Mouse (Mus musculus) intestine, embryonic 14.5 days (tissue): ENCODE measurements around the gene Igsf8. TPM values are rescaled to one million over a fixed set of nuclear protein-coding genes. Genes with fewer than 3 reads are reported as not detected.

Source experiments
- ATAC-seq: fragments of 200-750 bp; cut with Nextera tagmentation; replicated peaks from 2 replicates; pipeline ENCODE4 v1.8.0; 2017; ENCODE audit warnings: low read depth, moderate number of reproducible peaks, moderate TSS enrichment, moderate library complexity; ENCODE audit not compliant: low FRiP score, low TSS enrichment
- DNase-seq: peaks from one replicate; pipeline ENCODE4 v3.0.0-alpha.2; 2018; ENCODE audit warnings: low spot score
- H3K27ac ChIP-seq: fragments of 300-500 bp; sonication (generic); 2 replicates; pipeline ENCODE4 v1.5.1; 2014; ENCODE audit warnings: low read depth, mild to moderate bottlenecking, control low read depth
- H3K27me3 ChIP-seq: fragments of 300-500 bp; sonication (generic); replicated peaks from 2 replicates; pipeline ENCODE4 v1.6.1; 2014; ENCODE audit warnings: low read length, control low read depth; ENCODE audit not compliant: control insufficient read depth, insufficient read depth
- H3K36me3 ChIP-seq: fragments of 300-500 bp; sonication (generic); 2 replicates; pipeline ENCODE4 v1.6.1; 2014; ENCODE audit warnings: low read length, control low read depth; ENCODE audit not compliant: control insufficient read depth, insufficient read depth
- H3K4me1 ChIP-seq: fragments of 300-500 bp; sonication (generic); replicated peaks from 2 replicates; pipeline ENCODE4 v1.6.1; 2014; ENCODE audit warnings: low read length, control low read depth, mixed read lengths; ENCODE audit not compliant: control insufficient read depth, insufficient read depth
- H3K4me2 ChIP-seq: fragments of 300-500 bp; sonication (generic); 2 replicates; pipeline ENCODE4 v1.6.1; 2014; ENCODE audit warnings: low read length
- H3K4me3 ChIP-seq: fragments of 300-500 bp; sonication (generic); 2 replicates; pipeline ENCODE4 v1.5.1; 2014; ENCODE audit warnings: low read depth, low read length, control low read depth, mixed read lengths
- H3K9ac ChIP-seq: fragments of 300-500 bp; sonication (generic); 2 replicates; pipeline ENCODE4 v1.6.1; 2014; ENCODE audit warnings: mild to moderate bottlenecking, low read length
- H3K9me3 ChIP-seq: fragments of 300-500 bp; sonication (generic); 2 replicates; pipeline ENCODE4 v1.6.1; 2016; ENCODE audit warnings: low read length, control low read depth; ENCODE audit not compliant: control insufficient read depth
- WGBS: fragments of 180-500 bp; shearing (Covaris S2); extraction: QIAGEN DNeasy Blood & Tissue Kit; methylation state at CpG from one replicate; pipeline ENCODE4 v1.1.7; 2014; 5-methylcytosine and 5-hydroxymethylcytosine counted together
- polyA plus RNA-seq: library from polyadenylated mRNA; unstranded; fragments of >200 nt; fragmentation: Nextera tagmentation; extraction: Ambion mirVana; gene quantifications from 2 replicates; pipeline ENCODE4 v1.2.1, GENCODE M21; 2014

Gene Igsf8
- polyA plus RNA-seq, 1 experiment from 2014 or later = 48.5 TPM

GRCm38 (mm10) chr1:172302851-172303250 lies 41.4 kb downstream of the Igsf8 start:
- no peak overlapping the region for H3K4me3 ChIP-seq
- H3K9me3 ChIP-seq = no peaks in the 10 kb centered on the region
- WGBS = 26% methylated on average over 6 of the region's 6 CpGs
- no peak overlapping the region for H3K4me2 ChIP-seq
- no peaks in the 10 kb centered on the region for H3K27me3 ChIP-seq
- H3K4me1 ChIP-seq = peaks cover 5% of the 10 kb centered on the region; the same call in 1 of the 2 replicates
- no peak overlapping the region for H3K27ac ChIP-seq
- no peaks in the 10 kb centered on the region for H3K36me3 ChIP-seq
- no peak overlapping the region for H3K9ac ChIP-seq
- no peak for ATAC-seq
- no peak for DNase-seq

GRCm38 (mm10) chr1:172304443-172304842 lies 43.0 kb downstream of the Igsf8 start:
- H3K27me3 ChIP-seq = no peaks in the 10 kb centered on the region
- WGBS = 54% methylated on average over 6 of the region's 6 CpGs
- no peak overlapping the region for H3K4me3 ChIP-seq
- DNase-seq = no peak
- H3K4me2 ChIP-seq = no peak overlapping the region
- H3K27ac ChIP-seq = no peak overlapping the region
- H3K4me1 ChIP-seq = no peaks in the 10 kb centered on the region; the same call in 1 of the 2 replicates
- no peaks in the 10 kb centered on the region for H3K9me3 ChIP-seq
- H3K9ac ChIP-seq = no peak overlapping the region
- no peaks in the 10 kb centered on the region for H3K36me3 ChIP-seq
- no peak for ATAC-seq

GRCm38 (mm10) chr1:172305153-172305552 lies 43.7 kb downstream of the Igsf8 start:
- no peak for ATAC-seq
- no peak overlapping the region for H3K4me3 ChIP-seq
- H3K9ac ChIP-seq = no peak overlapping the region
- 81% methylated on average over 2 of the region's 2 CpGs for WGBS
- H3K4me2 ChIP-seq = no peak overlapping the region
- no peaks in the 10 kb centered on the region for H3K36me3 ChIP-seq
- no peak overlapping the region for H3K27ac ChIP-seq
- H3K27me3 ChIP-seq = no peaks in the 10 kb centered on the region
- DNase-seq = no peak
- H3K9me3 ChIP-seq = no peaks in the 10 kb centered on the region
- no peaks in the 10 kb centered on the region; the same call in 1 of the 2 replicates for H3K4me1 ChIP-seq

GRCm38 (mm10) chr1:172305635-172306034 lies 44.2 kb downstream of the Igsf8 start:
- no peaks in the 10 kb centered on the region for H3K36me3 ChIP-seq
- no peak for ATAC-seq
- H3K27me3 ChIP-seq = no peaks in the 10 kb centered on the region
- DNase-seq = no peak
- no peak overlapping the region for H3K9ac ChIP-seq
- H3K4me3 ChIP-seq = no peak overlapping the region
- H3K27ac ChIP-seq = no peak overlapping the region
- H3K4me1 ChIP-seq = peaks cover 1% of the 10 kb centered on the region
- H3K9me3 ChIP-seq = no peaks in the 10 kb centered on the region
- 72% methylated on average over 3 of the region's 3 CpGs for WGBS
- H3K4me2 ChIP-seq = no peak overlapping the region

- no peak overlapping the region for H3K27ac ChIP-seq
- H3K4me3 ChIP-seq = no peak overlapping the region
- H3K27me3 ChIP-seq = no peaks in the 10 kb centered on the region
- H3K4me1 ChIP-seq = peaks cover 7% of the 10 kb centered on the region
- no peaks in the 10 kb centered on the region for H3K9me3 ChIP-seq
- H3K4me2 ChIP-seq = no peak overlapping the region
- H3K9ac ChIP-seq = no peak overlapping the region
- 81% methylated on average over 4 of the region's 4 CpGs for WGBS
- H3K36me3 ChIP-seq = no peaks in the 10 kb centered on the region
- DNase-seq = no peak
- ATAC-seq = no peak
Observed at GRCm38 (mm10) chr1:172306196-172306595, 44.8 kb downstream of the Igsf8 start.

GRCm38 (mm10) chr1:172306885-172307284 lies 45.4 kb downstream of the Igsf8 start:
- DNase-seq = no peak
- no peak overlapping the region for H3K9ac ChIP-seq
- 83% methylated on average over 6 of the region's 6 CpGs for WGBS

GRCm38 (mm10) chr1:172307936-172308335 lies 46.5 kb downstream of the Igsf8 start:
- 0 out of 2 replicates have a peak overlapping the region, but pooled peaks have one; percentile 51 for H3K27ac ChIP-seq
- no peaks in the 10 kb centered on the region for H3K36me3 ChIP-seq
- no peak overlapping the region for H3K4me2 ChIP-seq
- WGBS = 67% methylated on average over 10 of the region's 10 CpGs
- no peak overlapping the region for H3K9ac ChIP-seq
- no peak for DNase-seq
- no peak for ATAC-seq
- no peaks in the 10 kb centered on the region for H3K9me3 ChIP-seq
- H3K4me3 ChIP-seq = no peak overlapping the region
- no peaks in the 10 kb centered on the region for H3K27me3 ChIP-seq
- peaks cover 12% of the 10 kb centered on the region for H3K4me1 ChIP-seq

More at GRCm38 (mm10) chr1:172306885-172307284, 45.4 kb downstream of the Igsf8 start:
- H3K4me2 ChIP-seq = no peak overlapping the region
- H3K27ac ChIP-seq = no peak overlapping the region
- H3K36me3 ChIP-seq = no peaks in the 10 kb centered on the region
- ATAC-seq = no peak
- no peak overlapping the region for H3K4me3 ChIP-seq
- peaks cover 9% of the 10 kb centered on the region for H3K4me1 ChIP-seq
- no peaks in the 10 kb centered on the region for H3K27me3 ChIP-seq
- H3K9me3 ChIP-seq = no peaks in the 10 kb centered on the region

- Histone ChIP-seq H3K27me3 (no peaks in the 10 kb centered on the region), H3K4me2 (no peak overlapping the region), H3K9ac (no peak overlapping the region), H3K9me3 (no peaks in the 10 kb centered on the region), H3K4me1 (peaks cover 16% of the 10 kb centered on the region), H3K36me3 (no peaks in the 10 kb centered on the region), H3K27ac (0 out of 2 replicates have a peak overlapping the region, but pooled peaks have one; percentile 51), H3K4me3 (no peak overlapping the region)
- DNase-seq = no peak
- ATAC-seq = no peak
- 80% methylated on average over 1 of the region's 1 CpGs for WGBS
Observed at GRCm38 (mm10) chr1:172308409-172308808, 47.0 kb downstream of the Igsf8 start.

GRCm38 (mm10) chr1:172309699-172310398 lies 48.4 kb downstream of the Igsf8 start:
- H3K4me1 ChIP-seq = peaks cover 16% of the 10 kb centered on the region
- no peaks in the 10 kb centered on the region for H3K9me3 ChIP-seq
- peak; percentile 65 for ATAC-seq
- DNase-seq = peak; percentile 98
- no peaks in the 10 kb centered on the region for H3K36me3 ChIP-seq
- peak overlapping the region; percentile 57 for H3K27ac ChIP-seq
- H3K4me3 ChIP-seq = 0 out of 2 replicates have a peak overlapping the region, but pooled peaks have one; percentile 12
- peak overlapping the region; percentile 28 for H3K9ac ChIP-seq
- WGBS = 3% methylated on average over 14 of the region's 14 CpGs
- no peaks in the 10 kb centered on the region for H3K27me3 ChIP-seq
- H3K4me2 ChIP-seq = peak overlapping the region; percentile 51
